Comparison of ENCODE assay signal across 8 mouse cellular contexts in the genomic region with DNA sequence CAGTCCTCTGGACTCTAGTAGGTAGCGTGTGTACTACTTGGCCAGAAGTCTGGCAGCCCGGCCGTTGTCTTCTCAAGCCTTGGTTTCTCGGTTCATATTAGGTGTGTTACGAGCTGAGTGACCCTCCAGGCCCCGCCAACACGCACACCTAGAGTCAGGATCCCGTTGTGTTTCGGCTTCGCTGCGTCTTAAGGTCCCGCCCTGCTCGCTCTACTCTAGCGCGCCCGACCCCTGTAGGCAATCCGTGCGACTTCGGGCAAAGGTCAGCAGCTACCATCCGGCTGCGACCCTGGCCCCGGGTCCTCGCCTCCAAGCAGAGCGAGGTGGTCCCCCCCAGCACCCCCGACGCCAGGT. TPM values are rescaled to one million over a fixed set of nuclear protein-coding genes. Genes with fewer than 3 reads are reported as not detected.
DNase-seq lines count a peak whose midpoint lies in the region; ATAC-seq and TF ChIP-seq lines count a peak whose summit lies in the region.

No protein-coding gene starts in this region.

- DNase-seq in left cerebral cortex, adult 2 months (ENCODE audit: extremely low spot score in 1 of 2, low spot score in 2 of 2) = no peak
- DNase-seq in left cerebral cortex, adult 9 months (ENCODE audit: low spot score in 2 of 2) = no peak
- DNase-seq in c-Kit-positive CD71-positive TER-119-positive erythroid progenitor cells, embryonic 14.5 days (ENCODE audit: low spot score) = peak; percentile 48
- DNase-seq in midbrain, postnatal 0 days (ENCODE audit: low spot score) = peak; percentile 7
- no peak for DNase-seq in thymus, postnatal 36 days
- DNase-seq in urinary bladder, postnatal 10 days (ENCODE audit: low spot score) = no peak
- DNase-seq in thymus, postnatal 25 days = no peak

- H3K36me3 ChIP-seq in hindbrain, embryonic 16.5 days (ENCODE audit: control insufficient read depth, insufficient read depth, low read length) = peaks cover 3% of the 10 kb centered on the region; the same call in 1 of the 2 replicates
- H3K36me3 ChIP-seq in midbrain, postnatal 0 days (ENCODE audit: insufficient read depth, low read length) = peaks cover 14% of the 10 kb centered on the region; the same call in 1 of the 2 replicates

- H3K4me3 ChIP-seq in left cerebral cortex, adult 2 months = peak overlapping the region; percentile 91
- H3K4me3 ChIP-seq in hindbrain, embryonic 16.5 days (ENCODE audit: low read length) = peak overlapping the region; percentile 55
- H3K4me3 ChIP-seq in midbrain, postnatal 0 days (ENCODE audit: low read depth, low read length) = peak overlapping the region; percentile 58

- H3K27me3 ChIP-seq in hindbrain, embryonic 16.5 days (replicated peaks; ENCODE audit: control insufficient read depth, insufficient read depth, low read length) = peaks cover 20% of the 10 kb centered on the region
- H3K27me3 ChIP-seq in midbrain, postnatal 0 days (ENCODE audit: insufficient read depth, low read length) = peaks cover 24% of the 10 kb centered on the region

- intact Hi-C loops in left cerebral cortex, adult 2 months (cut with DNase I) = loop anchor here (1.0 to 5.0 kb wide), 2 partner anchors 38 to 105 kb away; a partner anchor contains a TSS

- H3K9me3 ChIP-seq in hindbrain, embryonic 16.5 days (ENCODE audit: control insufficient read depth, low read length) = no peaks in the 10 kb centered on the region
- no peaks in the 10 kb centered on the region for H3K9me3 ChIP-seq in midbrain, postnatal 0 days (ENCODE audit: low read length)

- H3K4me1 ChIP-seq in hindbrain, embryonic 16.5 days (ENCODE audit: control insufficient read depth, insufficient read depth, low read depth, low read length) = peaks cover 14% of the 10 kb centered on the region
- 0 out of 2 replicates have a peak, but pooled peaks cover 4% of the 10 kb centered on the region for H3K4me1 ChIP-seq in midbrain, postnatal 0 days (ENCODE audit: insufficient read depth, low read length)

- H3K27ac ChIP-seq in left cerebral cortex, adult 2 months = peak overlapping the region; percentile 93
- H3K27ac ChIP-seq in hindbrain, embryonic 16.5 days (ENCODE audit: low read depth, low read length) = peak overlapping the region; percentile 82
- H3K27ac ChIP-seq in midbrain, postnatal 0 days (ENCODE audit: low read depth, low read length) = peak overlapping the region; percentile 81; the same call in 1 of the 2 replicates

- peak; percentile 41 for ATAC-seq in hindbrain, embryonic 16.5 days
- peak; percentile 15 for ATAC-seq in midbrain, postnatal 0 days (ENCODE audit: low FRiP score)

- H3K9ac ChIP-seq in hindbrain, embryonic 16.5 days (ENCODE audit: low read depth, low read length) = peak overlapping the region; percentile 75
- peak overlapping the region; percentile 80 for H3K9ac ChIP-seq in midbrain, postnatal 0 days (replicated peaks; ENCODE audit: low read length, poor library complexity, severe bottlenecking)

- H3K4me2 ChIP-seq in hindbrain, embryonic 16.5 days (ENCODE audit: low read length) = peak overlapping the region; percentile 95
- peak overlapping the region; percentile 94 for H3K4me2 ChIP-seq in midbrain, postnatal 0 days (ENCODE audit: low read depth, low read length, poor library complexity, severe bottlenecking)

- under 1% methylated on average over 26 of the region's 26 CpGs for WGBS in hindbrain, embryonic 16.5 days
- 2% methylated on average over 25 of the region's 26 CpGs for WGBS in midbrain, postnatal 0 days

- TF ChIP-seq CTCF in left cerebral cortex, adult 2 months (IDR thresholded peaks at IDR 0.05) = no peak
- TF ChIP-seq CTCF in midbrain, postnatal 0 days (IDR thresholded peaks at IDR 0.05) = no peak

RNA-seq across cellular contexts. Expression of a gene that starts 0.7 kb away (rescaled TPM):
- 1 to 10 TPM; 5.4 to 6.0 TPM for total RNA-seq in left cerebral cortex, adult 2 months (2021)
- 3.4 and 3.5 TPM in 2 replicates for polyA plus RNA-seq in hindbrain, embryonic 16.5 days (2015; fragmentation: Nextera tagmentation; extraction: Ambion mirVana)
- total RNA-seq in midbrain, postnatal 0 days (2014; rRNA removed) = 12.8 and 14.5 TPM in 2 replicates
- polyA plus RNA-seq in midbrain, postnatal 0 days (2015; fragmentation: Nextera tagmentation; extraction: Ambion mirVana) = 1.9 and 2.2 TPM in 2 replicates

RNA-seq across cellular contexts. Expression of a gene that starts 6.7 kb away (rescaled TPM):
- not detected for total RNA-seq in left cerebral cortex, adult 2 months (2021)
- 0.11 and 0.20 TPM in 2 replicates for polyA plus RNA-seq in hindbrain, embryonic 16.5 days (2015; fragmentation: Nextera tagmentation; extraction: Ambion mirVana)
- 0.27 TPM in 1 of 2 replicates, not detected in the other for total RNA-seq in midbrain, postnatal 0 days (2014; rRNA removed)
- polyA plus RNA-seq in midbrain, postnatal 0 days (2015; fragmentation: Nextera tagmentation; extraction: Ambion mirVana) = 0.05 TPM in 1 of 2 replicates, not detected in the other

RNA-seq across cellular contexts. Expression of a gene that starts 34.5 kb away (rescaled TPM):
- 10 to 100 TPM; 77.7 to 82.4 TPM for total RNA-seq in left cerebral cortex, adult 2 months (2021)
- polyA plus RNA-seq in hindbrain, embryonic 16.5 days (2015; fragmentation: Nextera tagmentation; extraction: Ambion mirVana) = 62.0 and 75.4 TPM in 2 replicates
- 19.8 and 27.1 TPM in 2 replicates for total RNA-seq in midbrain, postnatal 0 days (2014; rRNA removed)
- polyA plus RNA-seq in midbrain, postnatal 0 days (2015; fragmentation: Nextera tagmentation; extraction: Ambion mirVana) = 43.1 and 50.9 TPM in 2 replicates

RNA-seq across cellular contexts. Expression of a gene that starts 42.9 kb away (rescaled TPM):
- 10 to 100 TPM; 94.3 to 99.2 TPM for total RNA-seq in left cerebral cortex, adult 2 months (2021)
- 63.3 and 70.6 TPM in 2 replicates for polyA plus RNA-seq in hindbrain, embryonic 16.5 days (2015; fragmentation: Nextera tagmentation; extraction: Ambion mirVana)
- total RNA-seq in midbrain, postnatal 0 days (2014; rRNA removed) = 126 and 150 TPM in 2 replicates
- polyA plus RNA-seq in midbrain, postnatal 0 days (2015; fragmentation: Nextera tagmentation; extraction: Ambion mirVana) = 73.9 and 76.8 TPM in 2 replicates

RNA-seq across cellular contexts. Expression of a gene that starts 56.8 kb away (rescaled TPM):
- total RNA-seq in left cerebral cortex, adult 2 months (2021) = 10 to 100 TPM; 81.5 to 89.0 TPM
- 92.7 and 101 TPM in 2 replicates for polyA plus RNA-seq in hindbrain, embryonic 16.5 days (2015; fragmentation: Nextera tagmentation; extraction: Ambion mirVana)
- total RNA-seq in midbrain, postnatal 0 days (2014; rRNA removed) = 86.2 and 100 TPM in 2 replicates
- 88.7 and 94.4 TPM in 2 replicates for polyA plus RNA-seq in midbrain, postnatal 0 days (2015; fragmentation: Nextera tagmentation; extraction: Ambion mirVana)

Comparison
In these comparisons a context has a peak if more than half of its experiments do, and no peak if none do; other contexts are left out.
1. DNase-seq: peak in c-Kit-positive CD71-positive TER-119-positive erythroid progenitor cells, embryonic 14.5 days (single experiment) and midbrain, postnatal 0 days (single experiment); none in left cerebral cortex, adult 2 months (0 of 2), left cerebral cortex, adult 9 months (0 of 2), thymus, postnatal 36 days (0 of 2), urinary bladder, postnatal 10 days (single experiment) and thymus, postnatal 25 days (single experiment).
2. Peak in every context shown above with its lines, with median percentiles within 50 percentile points of each other: H3K27ac ChIP-seq and H3K4me3 ChIP-seq.